Mouse (Mus musculus) thymus, adult 2 months (tissue): Measurements from ENCODE around the gene Slc2a2.

ENCODE experiments used
- CTCF ChIP-seq: fragments of 200-500 bp; IDR thresholded peaks from 2 replicates; pipeline ENCODE4 v1.5.1; 2012; ENCODE audit warnings: mild to moderate bottlenecking, control low read depth, low read length, moderate library complexity, borderline replicate concordance; ENCODE audit not compliant: control insufficient read depth, poor library complexity, insufficient read depth; ENCODE audit errors: extremely low read depth
- POLR2A ChIP-seq: fragments of 200-500 bp; IDR thresholded peaks from 2 replicates; pipeline ENCODE4 v1.6.1; 2012; ENCODE audit warnings: mild to moderate bottlenecking, low read length, control low read depth, moderate library complexity; ENCODE audit not compliant: control insufficient read depth, poor library complexity, insufficient read depth; ENCODE audit errors: extremely low read depth

GRCm38 (mm10) chr3:28761225-28761789 lies 63.6 kb downstream of the Slc2a2 start:
- no peak for TF ChIP-seq CTCF
- no peak for TF ChIP-seq POLR2A
